Mouse (Mus musculus) midbrain, postnatal 0 days (tissue): ENCODE data around the gene Poc1a. TPM values are rescaled to one million over a fixed set of nuclear protein-coding genes. Genes with fewer than 3 reads are reported as not detected.

Experiments used
- ATAC-seq: fragments of 200-750 bp; cut with Nextera tagmentation; 2 replicates; pipeline ENCODE4 v1.8.0; 2017; ENCODE audit warnings: moderate number of reproducible peaks, mild to moderate bottlenecking, moderate TSS enrichment, moderate library complexity; ENCODE audit not compliant: low FRiP score
- DNase-seq: peaks from one replicate; pipeline ENCODE4 v3.0.0-alpha.2; 2015; ENCODE audit warnings: low spot score
- H3K27ac ChIP-seq: fragments of 300-500 bp; sonication (generic); 2 replicates; pipeline ENCODE4 v1.5.1; 2014; ENCODE audit warnings: low read depth, mild to moderate bottlenecking, low read length, mixed read lengths
- H3K27me3 ChIP-seq: fragments of 300-500 bp; sonication (generic); 2 replicates; pipeline ENCODE4 v1.6.1; 2014; ENCODE audit warnings: low read length, control low read depth, mixed read lengths; ENCODE audit not compliant: insufficient read depth
- H3K36me3 ChIP-seq: fragments of 300-500 bp; sonication (generic); 2 replicates; pipeline ENCODE4 v1.6.1; 2014; ENCODE audit warnings: low read length, control low read depth, mixed read lengths; ENCODE audit not compliant: insufficient read depth
- H3K4me1 ChIP-seq: fragments of 300-500 bp; sonication (generic); 2 replicates; pipeline ENCODE4 v1.6.1; 2014; ENCODE audit warnings: mild to moderate bottlenecking, control low read depth, antibody characterized with exemption, low read length, mixed read lengths; ENCODE audit not compliant: insufficient read depth
- H3K4me2 ChIP-seq: fragments of 300-500 bp; sonication (generic); 2 replicates; pipeline ENCODE4 v1.6.1; 2014; ENCODE audit warnings: low read depth, mild to moderate bottlenecking, low read length, mixed read lengths; ENCODE audit not compliant: poor library complexity, severe bottlenecking
- H3K4me3 ChIP-seq: fragments of 300-500 bp; sonication (generic); 2 replicates; pipeline ENCODE4 v1.5.1; 2014; ENCODE audit warnings: low read depth, mild to moderate bottlenecking, low read length, moderate library complexity
- H3K9ac ChIP-seq: fragments of 300-500 bp; sonication (generic); replicated peaks from 2 replicates; pipeline ENCODE4 v1.6.1; 2014; ENCODE audit warnings: mild to moderate bottlenecking, low read length, moderate library complexity, mixed read lengths; ENCODE audit not compliant: poor library complexity, severe bottlenecking
- H3K9me3 ChIP-seq: fragments of 300-500 bp; sonication (generic); 2 replicates; pipeline ENCODE4 v1.6.1; 2016; ENCODE audit warnings: low read length, control low read depth
- CTCF ChIP-seq: IDR thresholded peaks from 2 replicates; pipeline ENCODE4 v1.5.1; 2016; ENCODE audit warnings: antibody characterized with exemption, mild to moderate bottlenecking
- WGBS: fragments of 180-500 bp; shearing (Covaris S2); extraction: QIAGEN DNeasy Blood & Tissue Kit; methylation state at CpG from one replicate; pipeline ENCODE4 v1.1.7; 2014; 5-methylcytosine and 5-hydroxymethylcytosine counted together
- polyA plus RNA-seq: library from polyadenylated mRNA; unstranded; fragments of >200 nt; fragmentation: Nextera tagmentation; extraction: Ambion mirVana; gene quantifications from 2 replicates; pipeline ENCODE4 v1.2.1, GENCODE M21; 2015
- total RNA-seq: library from RNA; depleted of rRNA; stranded (reverse); fragments of >200 nt; gene quantifications from 2 replicates; pipeline ENCODE4 v1.2.3, GENCODE M21; 2014

Poc1a gene
- total and polyA plus RNA-seq, 2 experiments from 2014 or later = 6.5 to 9.8 TPM

GRCm38 (mm10) chr9:106268421-106268820 lies 12.4 kb upstream of the Poc1a start:
- Histone ChIP-seq H3K9ac (no peak overlapping the region), H3K4me3 (no peak overlapping the region), H3K27ac (no peak overlapping the region), H3K4me2 (no peak overlapping the region), H3K36me3 (no peaks in the 10 kb centered on the region), H3K27me3 (no peaks in the 10 kb centered on the region), H3K9me3 (no peaks in the 10 kb centered on the region), H3K4me1 (0 out of 2 replicates have a peak, but pooled peaks cover 7% of the 10 kb centered on the region)
- 48% methylated on average over 4 of the region's 4 CpGs for WGBS
- DNase-seq (no peak), ATAC-seq (0 out of 2 replicates have a peak, but pooled peaks have one; percentile 31)
- TF ChIP-seq CTCF = no peak

DNA sequence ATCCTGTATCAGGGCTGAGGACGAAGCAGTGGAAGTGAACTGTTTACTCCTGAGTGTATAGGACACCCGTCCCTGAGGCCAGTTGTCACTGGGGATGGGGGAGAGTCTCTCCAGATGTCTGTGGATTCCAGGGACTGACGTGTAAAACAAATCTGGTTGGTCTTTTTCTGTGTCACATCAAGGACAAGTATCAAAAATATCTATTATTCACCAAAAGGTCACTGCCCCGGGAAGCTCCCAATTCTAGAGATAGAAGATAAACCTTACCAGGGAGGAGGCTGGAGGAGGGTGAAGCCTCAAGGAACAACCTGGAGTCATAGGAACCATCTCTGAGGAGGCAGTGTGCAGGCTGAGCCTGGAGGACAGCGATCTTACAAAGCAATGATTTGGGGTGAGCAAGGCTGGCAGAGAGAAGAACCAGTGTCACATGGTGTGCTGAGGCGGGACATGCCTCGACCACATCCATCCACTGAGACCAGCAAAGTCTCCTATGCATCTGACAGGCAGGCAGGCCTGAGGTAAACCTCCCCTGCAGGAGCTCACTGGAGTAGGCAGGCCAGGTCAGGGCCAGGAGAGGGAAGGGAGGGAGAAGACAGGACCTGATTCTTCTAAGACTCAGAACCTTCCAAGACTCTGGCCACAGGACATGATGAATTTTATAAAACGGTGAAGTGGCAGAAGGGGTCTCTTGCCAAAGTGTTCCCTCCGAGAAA lies 11.6 kb upstream of the Poc1a start:
- Histone ChIP-seq H3K27ac (peak overlapping the region; percentile 71), H3K4me1 (0 out of 2 replicates have a peak, but pooled peaks cover 7% of the 10 kb centered on the region), H3K27me3 (no peaks in the 10 kb centered on the region), H3K9me3 (no peaks in the 10 kb centered on the region), H3K36me3 (no peaks in the 10 kb centered on the region), H3K9ac (no peak overlapping the region), H3K4me3 (no peak overlapping the region), H3K4me2 (no peak overlapping the region)
- 55% methylated on average over 9 of the region's 9 CpGs for WGBS
- TF ChIP-seq CTCF = no peak
- no peak for ATAC-seq
- DNase-seq = no peak

DNA sequence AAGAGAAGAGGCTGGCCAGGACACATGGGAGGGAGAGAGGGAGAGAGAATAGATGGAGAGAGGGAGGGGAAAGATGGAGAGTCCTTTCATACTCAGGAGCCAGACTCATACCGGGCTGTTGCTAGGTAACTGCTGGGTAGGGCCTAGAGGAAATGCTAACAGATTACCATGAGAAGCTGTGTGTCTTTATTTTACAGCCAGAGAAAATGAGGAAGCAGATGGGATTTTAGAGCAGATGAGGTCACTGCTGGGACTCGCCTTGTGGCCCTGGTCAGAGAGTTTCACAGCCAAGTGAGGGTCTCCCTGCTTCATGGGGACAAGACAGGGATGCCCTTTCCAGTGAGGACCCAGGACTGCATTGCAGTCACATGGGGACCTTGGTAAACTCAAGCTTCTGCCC lies 11.0 kb upstream of the Poc1a start:
- no peak overlapping the region for H3K4me2 ChIP-seq
- ATAC-seq = peak; percentile 84
- no peaks in the 10 kb centered on the region for H3K27me3 ChIP-seq
- no peak overlapping the region for H3K4me3 ChIP-seq
- no peak overlapping the region; the same call in 1 of the 2 replicates for H3K9ac ChIP-seq
- no peaks in the 10 kb centered on the region for H3K36me3 ChIP-seq
- H3K27ac ChIP-seq = peak overlapping the region; percentile 71
- DNase-seq = peak; percentile 61
- H3K4me1 ChIP-seq = 0 out of 2 replicates have a peak, but pooled peaks cover 7% of the 10 kb centered on the region
- 15% methylated on average over 2 of the region's 2 CpGs for WGBS
- no peaks in the 10 kb centered on the region for H3K9me3 ChIP-seq
- no peak for TF ChIP-seq CTCF

GRCm38 (mm10) chr9:106270656-106271055 lies 10.2 kb upstream of the Poc1a start:
- Histone ChIP-seq H3K27me3 (no peaks in the 10 kb centered on the region), H3K9ac (no peak overlapping the region), H3K9me3 (no peaks in the 10 kb centered on the region), H3K4me2 (no peak overlapping the region), H3K27ac (0 out of 2 replicates have a peak overlapping the region, but pooled peaks have one; percentile 71), H3K36me3 (no peaks in the 10 kb centered on the region), H3K4me1 (0 out of 2 replicates have a peak, but pooled peaks cover 7% of the 10 kb centered on the region), H3K4me3 (no peak overlapping the region)
- TF ChIP-seq CTCF = no peak
- DNase-seq = no peak
- no peak for ATAC-seq
- 87% methylated on average over 4 of the region's 4 CpGs for WGBS

GRCm38 (mm10) chr9:106272288-106272687 lies 8.6 kb upstream of the Poc1a start:
- no peaks in the 10 kb centered on the region for H3K36me3 ChIP-seq
- no peak for TF ChIP-seq CTCF
- no peak for ATAC-seq
- no peaks in the 10 kb centered on the region for H3K27me3 ChIP-seq
- no peak for DNase-seq
- no peak overlapping the region for H3K4me2 ChIP-seq
- H3K27ac ChIP-seq = no peak overlapping the region
- WGBS = 100% methylated on average over 1 of the region's 1 CpGs
- no peak overlapping the region for H3K4me3 ChIP-seq
- H3K9me3 ChIP-seq = no peaks in the 10 kb centered on the region
- 0 out of 2 replicates have a peak, but pooled peaks cover 7% of the 10 kb centered on the region for H3K4me1 ChIP-seq
- H3K9ac ChIP-seq = no peak overlapping the region

GRCm38 (mm10) chr9:106273276-106273675 lies 7.6 kb upstream of the Poc1a start:
- Histone ChIP-seq H3K4me2 (no peak overlapping the region), H3K9ac (no peak overlapping the region), H3K4me1 (0 out of 2 replicates have a peak, but pooled peaks cover 7% of the 10 kb centered on the region), H3K27me3 (no peaks in the 10 kb centered on the region), H3K36me3 (no peaks in the 10 kb centered on the region), H3K4me3 (no peak overlapping the region), H3K9me3 (no peaks in the 10 kb centered on the region), H3K27ac (no peak overlapping the region)
- DNase-seq (no peak), ATAC-seq (no peak)
- WGBS = 82% methylated on average over 12 of the region's 12 CpGs
- TF ChIP-seq CTCF = no peak
